Mouse (Mus musculus) intestine, embryonic 14.5 days (tissue): ENCODE results near the gene Atxn3. TPM values are rescaled to one million over a fixed set of nuclear protein-coding genes. Genes with fewer than 3 reads are reported as not detected.
A peak's percentile ranks its signal among the peaks of the same experiment; 100 is the strongest.
"Not testable (repeated sequence)": the region's sequence is repeated elsewhere in the genome, so short reads cannot be mapped to it uniquely, and the experiment has no call there.

Experiments
- ATAC-seq: fragments of 200-750 bp; cut with Nextera tagmentation; replicated peaks from 2 replicates; pipeline ENCODE4 v1.8.0; 2017; ENCODE audit warnings: low read depth, moderate number of reproducible peaks, moderate TSS enrichment, moderate library complexity; ENCODE audit not compliant: low FRiP score, low TSS enrichment
- DNase-seq: peaks from one replicate; pipeline ENCODE4 v3.0.0-alpha.2; 2018; ENCODE audit warnings: low spot score
- H3K27ac ChIP-seq: fragments of 300-500 bp; sonication (generic); 2 replicates; pipeline ENCODE4 v1.5.1; 2014; ENCODE audit warnings: low read depth, mild to moderate bottlenecking, control low read depth
- H3K27me3 ChIP-seq: fragments of 300-500 bp; sonication (generic); replicated peaks from 2 replicates; pipeline ENCODE4 v1.6.1; 2014; ENCODE audit warnings: low read length, control low read depth; ENCODE audit not compliant: control insufficient read depth, insufficient read depth
- H3K36me3 ChIP-seq: fragments of 300-500 bp; sonication (generic); 2 replicates; pipeline ENCODE4 v1.6.1; 2014; ENCODE audit warnings: low read length, control low read depth; ENCODE audit not compliant: control insufficient read depth, insufficient read depth
- H3K4me1 ChIP-seq: fragments of 300-500 bp; sonication (generic); replicated peaks from 2 replicates; pipeline ENCODE4 v1.6.1; 2014; ENCODE audit warnings: low read length, control low read depth, mixed read lengths; ENCODE audit not compliant: control insufficient read depth, insufficient read depth
- H3K4me2 ChIP-seq: fragments of 300-500 bp; sonication (generic); 2 replicates; pipeline ENCODE4 v1.6.1; 2014; ENCODE audit warnings: low read length
- H3K4me3 ChIP-seq: fragments of 300-500 bp; sonication (generic); 2 replicates; pipeline ENCODE4 v1.5.1; 2014; ENCODE audit warnings: low read depth, low read length, control low read depth, mixed read lengths
- H3K9ac ChIP-seq: fragments of 300-500 bp; sonication (generic); 2 replicates; pipeline ENCODE4 v1.6.1; 2014; ENCODE audit warnings: mild to moderate bottlenecking, low read length
- H3K9me3 ChIP-seq: fragments of 300-500 bp; sonication (generic); 2 replicates; pipeline ENCODE4 v1.6.1; 2016; ENCODE audit warnings: low read length, control low read depth; ENCODE audit not compliant: control insufficient read depth
- WGBS: fragments of 180-500 bp; shearing (Covaris S2); extraction: QIAGEN DNeasy Blood & Tissue Kit; methylation state at CpG from one replicate; pipeline ENCODE4 v1.1.7; 2014; 5-methylcytosine and 5-hydroxymethylcytosine counted together
- polyA plus RNA-seq: library from polyadenylated mRNA; unstranded; fragments of >200 nt; fragmentation: Nextera tagmentation; extraction: Ambion mirVana; gene quantifications from 2 replicates; pipeline ENCODE4 v1.2.1, GENCODE M21; 2014

Gene Atxn3
- polyA plus RNA-seq, 1 experiment from 2014 or later = 14.3 TPM

DNA sequence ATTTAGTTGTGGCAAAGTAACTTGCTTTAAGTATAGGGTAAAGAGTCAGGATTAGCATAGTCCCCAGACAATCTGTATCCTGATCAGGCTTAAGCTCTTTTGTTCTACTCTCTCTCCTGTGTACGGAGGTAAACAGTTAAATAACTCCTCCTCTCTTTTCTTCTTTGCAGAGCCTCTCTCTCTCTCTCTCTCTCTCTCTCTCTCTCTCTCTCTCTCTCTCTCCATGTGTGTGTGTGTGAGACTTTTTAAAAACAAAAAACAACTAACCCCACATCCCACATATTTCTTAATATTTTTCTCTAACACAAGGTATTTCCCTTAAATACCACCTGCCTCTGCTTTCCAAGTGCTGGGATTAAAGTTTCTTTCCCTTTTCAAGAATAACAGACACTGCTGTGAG lies 16.5 kb upstream of the Atxn3 start:
- no peak for DNase-seq
- peak overlapping the region; percentile 87 for H3K9ac ChIP-seq
- 40% methylated on average over 1 of the region's 1 CpGs for WGBS
- peak overlapping the region; percentile 81 for H3K4me2 ChIP-seq
- peaks cover 6% of the 10 kb centered on the region; the same call in 1 of the 2 replicates for H3K36me3 ChIP-seq
- no peak overlapping the region for H3K27ac ChIP-seq
- H3K9me3 ChIP-seq = no peaks in the 10 kb centered on the region
- ATAC-seq = no peak
- peaks cover 14% of the 10 kb centered on the region for H3K4me1 ChIP-seq
- H3K27me3 ChIP-seq = no peaks in the 10 kb centered on the region
- peak overlapping the region; percentile 75 for H3K4me3 ChIP-seq

DNA sequence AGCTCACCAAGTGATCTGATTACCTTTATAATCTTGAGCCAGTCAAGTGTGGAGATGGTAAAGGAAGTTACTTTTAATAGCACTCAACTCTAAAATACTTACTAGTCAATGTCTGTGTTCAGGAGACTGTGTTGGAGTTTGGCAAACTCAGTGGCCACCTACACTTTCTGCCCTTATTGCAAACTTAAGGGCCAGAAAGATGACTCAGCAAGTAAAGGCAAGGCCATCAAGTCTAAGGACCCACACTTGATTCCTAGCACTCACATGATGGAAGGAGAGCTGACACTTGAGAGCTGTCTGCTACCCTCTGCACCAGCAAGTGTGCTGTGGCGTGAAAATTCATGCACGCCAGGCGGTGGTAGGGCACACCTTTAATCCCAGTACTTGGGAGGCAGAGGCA lies 14.2 kb upstream of the Atxn3 start:
- ATAC-seq (no peak), DNase-seq (no peak)
- 98% methylated on average over 3 of the region's 3 CpGs for WGBS
- no peaks in the 10 kb centered on the region for H3K27me3 ChIP-seq
- peaks cover 27% of the 10 kb centered on the region for H3K36me3 ChIP-seq
- no peak overlapping the region for H3K9ac ChIP-seq
- peaks cover 14% of the 10 kb centered on the region for H3K4me1 ChIP-seq
- H3K27ac ChIP-seq = no peak overlapping the region
- no peaks in the 10 kb centered on the region for H3K9me3 ChIP-seq
- no peak overlapping the region for H3K4me2 ChIP-seq
- H3K4me3 ChIP-seq = no peak overlapping the region

DNA sequence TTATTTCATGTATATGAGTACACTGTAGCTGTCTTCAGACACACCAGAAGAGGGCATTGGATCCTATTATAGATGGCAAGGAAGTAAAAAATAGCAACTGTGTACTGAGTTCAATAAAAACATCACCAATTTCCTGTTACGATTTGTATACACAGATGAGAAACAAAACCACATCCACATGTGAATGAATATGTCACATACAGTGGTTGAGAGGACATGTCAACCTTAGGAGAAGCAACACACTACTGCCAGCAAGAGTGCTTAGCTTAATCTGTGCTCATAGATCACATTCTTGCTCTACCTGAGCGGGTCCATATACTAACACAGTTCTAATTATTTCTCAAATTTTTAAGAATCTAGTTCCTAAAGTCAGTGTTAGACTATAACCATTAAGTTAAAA lies 13.3 kb upstream of the Atxn3 start:
- no peak for DNase-seq
- Histone ChIP-seq H3K27me3 (no peaks in the 10 kb centered on the region), H3K4me2 (no peak overlapping the region), H3K36me3 (peaks cover 36% of the 10 kb centered on the region), H3K4me3 (no peak overlapping the region), H3K9ac (no peak overlapping the region), H3K4me1 (peaks cover 7% of the 10 kb centered on the region), H3K27ac (no peak overlapping the region), H3K9me3 (no peaks in the 10 kb centered on the region)
- WGBS = 92% methylated on average over 2 of the region's 2 CpGs
- ATAC-seq = no peak

DNA sequence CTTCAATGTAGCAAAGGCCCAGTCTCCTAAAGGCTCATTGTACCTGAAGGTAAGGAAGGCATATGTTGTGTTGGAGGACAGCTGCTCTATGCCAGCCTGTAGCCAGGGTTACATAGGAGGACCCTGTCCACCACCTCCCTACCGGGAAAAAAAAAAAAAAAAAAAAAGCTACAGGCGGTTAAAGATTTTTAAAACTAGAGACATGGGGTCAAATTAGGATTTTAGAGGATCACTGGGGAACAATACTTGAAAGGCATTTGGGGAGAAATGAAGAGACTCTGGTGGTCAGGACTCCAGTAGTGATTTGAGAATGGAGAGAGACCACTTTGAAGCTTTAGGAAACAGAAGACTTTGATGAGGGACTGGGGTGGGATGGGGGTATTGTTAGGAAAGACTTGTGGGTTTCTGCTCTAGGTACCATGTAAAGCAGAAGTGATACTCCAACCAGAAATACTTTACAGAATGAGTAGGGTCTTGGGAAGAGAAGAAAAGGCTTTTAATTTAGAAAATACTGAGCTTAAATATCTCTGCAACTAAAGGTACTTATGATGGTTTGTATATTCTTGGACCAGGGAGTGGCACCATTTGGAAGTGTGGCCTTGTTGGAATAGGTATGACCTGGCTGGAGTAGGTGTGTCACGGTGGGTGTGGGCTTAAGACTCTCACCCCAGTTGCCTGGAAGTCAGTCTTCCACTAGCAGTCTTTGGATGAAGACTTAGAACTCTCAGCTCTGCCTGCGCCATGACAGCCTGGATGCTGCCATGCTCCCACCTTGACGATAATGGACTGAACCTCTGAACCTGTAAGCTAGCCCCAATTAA lies 1.1 kb upstream of the Atxn3 start:
- not testable (repeated sequence) for H3K4me1 ChIP-seq
- Histone ChIP-seq H3K4me3 (peak overlapping the region; percentile 87), H3K9ac (peak overlapping the region; percentile 34)

DNA sequence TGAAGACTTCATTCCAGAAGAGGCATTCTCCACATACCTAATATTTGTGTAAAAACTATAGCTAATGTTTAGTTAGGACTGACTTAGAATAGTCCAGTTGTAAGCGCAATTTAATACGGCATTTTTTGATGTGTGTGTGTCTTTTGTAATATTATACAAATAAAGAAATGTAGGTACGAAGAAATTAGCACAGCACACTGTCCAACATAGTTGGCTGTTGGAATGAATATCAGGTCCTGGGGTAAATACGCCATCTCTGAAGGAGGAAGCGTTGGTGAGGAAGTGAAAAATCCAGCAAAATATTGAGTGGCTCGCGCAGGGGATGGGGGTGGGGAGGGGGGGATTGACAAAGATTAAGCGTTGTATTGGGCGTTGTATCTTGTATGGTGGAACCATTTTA lies 510 bp upstream of the Atxn3 start:
- ATAC-seq (peak; percentile 0; the same call in 1 of the 2 replicates), DNase-seq (no peak)
- Histone ChIP-seq H3K9ac (peak overlapping the region; percentile 34), H3K4me2 (peak overlapping the region; percentile 57), H3K4me1 (peaks cover 5% of the 10 kb centered on the region; the same call in 1 of the 2 replicates), H3K4me3 (peak overlapping the region; percentile 87), H3K36me3 (no peaks in the 10 kb centered on the region), H3K9me3 (no peaks in the 10 kb centered on the region), H3K27ac (no peak overlapping the region), H3K27me3 (no peaks in the 10 kb centered on the region)
- WGBS = 44% methylated on average over 9 of the region's 9 CpGs

More for the DNA sequence above, 1.1 kb upstream of the Atxn3 start:
- H3K27ac ChIP-seq, ATAC-seq, H3K9me3 ChIP-seq, H3K36me3 ChIP-seq, DNase-seq, H3K27me3 ChIP-seq: not testable (repeated sequence)
- WGBS = 83% methylated on average over 5 of the region's 5 CpGs
- H3K4me2 ChIP-seq = peak overlapping the region; percentile 57

DNA sequence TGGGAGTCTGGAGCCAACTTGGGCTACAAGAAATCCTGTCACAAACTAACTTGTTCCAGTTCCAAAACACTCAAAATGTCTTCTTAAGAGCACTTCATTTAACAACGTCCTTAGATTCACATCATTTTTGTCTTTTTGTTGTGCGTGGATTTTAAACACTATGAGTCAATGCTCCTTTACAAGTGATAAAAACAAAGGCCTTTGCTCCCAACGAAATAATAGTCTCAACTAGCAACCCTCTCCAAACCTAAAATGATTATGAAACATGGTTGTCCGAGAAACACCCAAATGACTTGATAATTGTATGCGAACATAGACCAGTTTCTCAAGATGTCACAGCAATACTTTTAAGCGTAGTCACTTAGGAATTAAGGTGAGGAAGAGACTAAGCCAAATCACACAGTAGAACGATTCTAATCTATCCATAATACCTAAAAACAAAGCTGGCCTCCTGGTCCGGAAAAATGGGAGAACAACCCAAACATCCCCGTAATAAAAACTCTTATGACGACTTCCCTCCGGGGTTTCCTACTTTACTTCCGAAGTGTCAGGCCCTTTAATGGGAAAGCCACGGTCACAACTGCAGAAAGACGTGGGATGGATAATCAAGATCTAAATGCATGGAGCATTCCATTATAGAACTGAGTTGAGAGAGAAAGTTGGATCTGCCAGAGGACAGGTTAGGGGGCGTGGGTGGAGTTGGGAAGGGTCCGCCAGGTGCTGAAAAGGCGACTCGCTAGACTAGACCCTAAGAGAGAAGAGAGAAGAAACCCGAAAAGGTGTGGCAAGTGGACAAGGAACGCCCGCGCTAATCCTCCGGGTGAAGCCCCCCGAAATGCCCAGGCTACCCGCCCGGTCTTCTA lies 736 bp downstream of the Atxn3 start:
- Histone ChIP-seq H3K4me1 (peaks cover 5% of the 10 kb centered on the region; the same call in 1 of the 2 replicates), H3K27me3 (no peaks in the 10 kb centered on the region), H3K9me3 (no peaks in the 10 kb centered on the region), H3K27ac (peak overlapping the region; percentile 51; the same call in 1 of the 2 replicates), H3K4me3 (peak overlapping the region; percentile 87), H3K9ac (peak overlapping the region; percentile 84), H3K36me3 (no peaks in the 10 kb centered on the region), H3K4me2 (peak overlapping the region; percentile 75)
- 10% methylated on average over 26 of the region's 26 CpGs for WGBS
- no peak for DNase-seq
- ATAC-seq = peak; percentile 54; the same call in 1 of the 2 replicates

DNA sequence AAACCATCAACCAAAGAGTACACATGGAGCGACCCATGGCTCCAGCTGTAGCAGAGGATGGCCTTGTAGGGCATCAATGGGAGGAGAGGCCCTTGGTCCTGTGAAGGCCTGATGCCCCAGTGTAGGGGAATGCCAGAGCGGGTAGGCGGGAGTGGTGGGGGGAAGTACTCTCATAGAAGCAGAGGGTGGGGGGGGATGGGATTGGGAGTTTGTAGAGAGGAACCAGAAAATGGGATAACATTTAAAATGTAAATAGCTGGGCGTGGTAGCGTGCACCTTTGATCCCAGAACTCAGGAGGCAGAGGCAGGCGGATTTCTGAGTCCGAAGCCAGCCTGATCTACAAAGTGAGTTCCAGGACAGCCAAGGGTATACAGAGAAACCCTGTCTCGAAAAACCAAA lies 2.2 kb downstream of the Atxn3 start:
- not testable (repeated sequence) for H3K27ac ChIP-seq, H3K9me3 ChIP-seq, H3K4me3 ChIP-seq, DNase-seq, H3K4me2 ChIP-seq, ATAC-seq, H3K27me3 ChIP-seq, H3K36me3 ChIP-seq, H3K4me1 ChIP-seq, H3K9ac ChIP-seq
- 95% methylated on average over 8 of the region's 8 CpGs for WGBS

DNA sequence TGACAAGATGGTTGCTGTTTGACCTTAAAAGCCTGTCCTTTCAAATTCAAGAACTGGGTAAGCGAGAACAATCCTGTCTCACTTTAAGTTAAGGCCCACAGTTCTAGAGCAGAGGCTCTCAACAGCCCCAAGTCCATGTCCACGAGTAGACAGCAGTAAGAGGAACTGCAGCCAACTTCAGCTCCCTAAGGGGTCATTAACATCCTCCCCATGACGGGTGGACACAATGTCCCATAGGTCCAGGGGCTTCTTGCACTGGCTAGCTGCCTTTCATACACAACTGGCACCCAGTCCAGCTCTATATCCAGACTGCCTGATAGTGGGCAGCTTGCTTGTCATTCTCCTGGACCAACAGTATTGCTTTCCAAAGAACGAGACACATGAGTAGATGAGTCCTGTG lies 9.2 kb downstream of the Atxn3 start:
- DNase-seq = no peak
- Histone ChIP-seq H3K9ac (no peak overlapping the region), H3K36me3 (peaks cover 36% of the 10 kb centered on the region), H3K27ac (no peak overlapping the region), H3K4me3 (no peak overlapping the region), H3K27me3 (no peaks in the 10 kb centered on the region), H3K4me2 (no peak overlapping the region), H3K9me3 (no peaks in the 10 kb centered on the region), H3K4me1 (no peaks in the 10 kb centered on the region)
- WGBS = 77% methylated on average over 4 of the region's 4 CpGs
- ATAC-seq = no peak
